Mouse (Mus musculus): ENCODE results near the gene Gm10260. TPM values are rescaled to one million over a fixed set of nuclear protein-coding genes. Genes with fewer than 3 reads are reported as not detected.

The Gm10260 gene
- polyA plus RNA-seq, 1 experiment, result 1.5 TPM

DNA sequence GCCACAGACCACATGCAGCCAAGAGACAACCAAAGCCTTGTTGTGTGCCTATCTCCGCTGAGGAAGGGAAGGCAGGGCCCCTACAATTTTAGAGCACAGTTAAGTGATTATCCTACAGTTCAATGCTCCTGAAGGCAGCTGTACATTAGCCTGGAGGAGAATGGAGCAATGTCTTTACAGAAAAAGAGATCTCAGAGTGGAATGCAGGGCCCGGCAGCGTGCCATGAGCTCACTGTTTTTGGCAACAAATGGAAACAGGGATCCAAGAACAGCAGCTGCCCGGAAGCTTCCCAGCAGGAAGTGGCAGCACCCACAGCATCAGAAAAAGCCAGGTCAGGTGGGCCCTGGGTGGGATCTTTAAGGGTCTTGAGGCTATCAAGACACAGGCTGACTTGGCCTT lies 3.4 kb downstream of the Gm10260 start:
- Histone ChIP-seq H3K4me1 (ENCODE audit: control insufficient read depth, insufficient read depth, low read length) (no peaks in the 10 kb centered on the region), H3K4me3 (replicated peaks; ENCODE audit: extremely low read depth, low read depth, low read length) (no peak overlapping the region)
- no peak for DNase-seq
- TF ChIP-seq POLR2A (IDR thresholded peaks at IDR 0.05; ENCODE audit: borderline replicate concordance, extremely low read depth, low read depth, low read length) (no peak), CTCF (IDR thresholded peaks at IDR 0.05; ENCODE audit: insufficient read depth, low read length) (no peak)
- WGBS, result 55% methylated on average over 4 of the region's 4 CpGs

- no peak for DNase-seq
- H3K4me3 ChIP-seq (replicated peaks; ENCODE audit: extremely low read depth, low read depth, low read length), result no peak overlapping the region
- WGBS, result 93% methylated on average over 6 of the region's 6 CpGs
Observed at GRCm38 (mm10) chr13:97756091-97756490, 4.3 kb downstream of the Gm10260 start.

GRCm38 (mm10) chr13:97750851-97751381 lies 9.5 kb downstream of the Gm10260 start:
- no peak for TF ChIP-seq POLR2A (IDR thresholded peaks at IDR 0.05; ENCODE audit: borderline replicate concordance, extremely low read depth, low read depth, low read length)
- TF ChIP-seq CTCF (IDR thresholded peaks at IDR 0.05; ENCODE audit: insufficient read depth, low read length), result no peak
- Histone ChIP-seq H3K4me1 (ENCODE audit: control insufficient read depth, insufficient read depth, low read length) (no peaks in the 10 kb centered on the region), H3K4me3 (replicated peaks; ENCODE audit: extremely low read depth, low read depth, low read length) (no peak overlapping the region)
- no peak for DNase-seq
- 57% methylated on average over 4 of the region's 4 CpGs for WGBS

More at GRCm38 (mm10) chr13:97756091-97756490, 4.3 kb downstream of the Gm10260 start:
- H3K4me1 ChIP-seq (ENCODE audit: control insufficient read depth, insufficient read depth, low read length), result no peaks in the 10 kb centered on the region
- no peak for TF ChIP-seq POLR2A (IDR thresholded peaks at IDR 0.05; ENCODE audit: borderline replicate concordance, extremely low read depth, low read depth, low read length)
- TF ChIP-seq CTCF (IDR thresholded peaks at IDR 0.05; ENCODE audit: insufficient read depth, low read length), result no peak

DNA sequence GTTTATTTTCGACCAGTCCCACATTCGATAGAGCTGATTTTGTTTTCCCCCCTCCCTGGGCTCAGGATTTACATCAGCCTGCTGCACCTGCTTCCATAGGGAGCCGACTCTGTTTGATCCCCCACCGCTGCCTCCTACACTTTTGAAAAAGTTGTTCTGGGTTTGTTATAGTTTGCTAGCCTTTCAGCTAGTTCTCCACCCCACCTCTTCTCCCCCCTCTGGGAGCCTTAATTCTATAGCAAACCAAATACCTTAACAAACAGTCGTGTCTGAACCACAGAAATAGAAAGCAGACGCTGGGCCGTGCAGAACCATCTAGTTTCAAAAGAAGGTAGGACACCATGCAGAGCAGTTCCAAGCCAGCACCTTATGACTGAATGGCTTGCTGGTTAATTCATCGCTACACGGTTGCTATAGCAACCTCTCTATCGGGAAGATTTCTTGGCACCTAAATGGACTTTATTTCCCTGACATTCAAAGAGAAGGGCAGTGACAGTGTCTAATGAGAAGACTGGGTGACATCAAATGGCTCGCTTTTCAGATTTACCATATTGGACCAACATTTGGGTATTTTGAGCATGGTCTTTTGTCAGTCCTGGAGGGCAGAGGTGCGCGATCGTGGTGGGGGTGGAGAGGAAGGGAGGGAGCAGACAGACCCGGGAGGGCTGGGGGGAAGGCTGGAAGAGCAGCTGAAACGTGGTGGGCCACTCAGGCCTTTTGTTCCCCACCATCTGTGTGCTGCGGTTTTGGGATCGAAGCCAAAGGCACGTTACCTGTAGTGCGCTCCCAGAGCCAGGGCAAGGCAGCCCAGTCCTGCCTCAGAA lies 13.2 kb downstream of the Gm10260 start:
- WGBS, result 66% methylated on average over 20 of the region's 20 CpGs
- TF ChIP-seq CTCF (IDR thresholded peaks at IDR 0.05; ENCODE audit: insufficient read depth, low read length), result no peak
- TF ChIP-seq POLR2A (IDR thresholded peaks at IDR 0.05; ENCODE audit: borderline replicate concordance, extremely low read depth, low read depth, low read length), result no peak
- H3K4me3 ChIP-seq (replicated peaks; ENCODE audit: extremely low read depth, low read depth, low read length), result no peak overlapping the region
- no peak for DNase-seq
- no peaks in the 10 kb centered on the region for H3K4me1 ChIP-seq (ENCODE audit: control insufficient read depth, insufficient read depth, low read length)

DNA sequence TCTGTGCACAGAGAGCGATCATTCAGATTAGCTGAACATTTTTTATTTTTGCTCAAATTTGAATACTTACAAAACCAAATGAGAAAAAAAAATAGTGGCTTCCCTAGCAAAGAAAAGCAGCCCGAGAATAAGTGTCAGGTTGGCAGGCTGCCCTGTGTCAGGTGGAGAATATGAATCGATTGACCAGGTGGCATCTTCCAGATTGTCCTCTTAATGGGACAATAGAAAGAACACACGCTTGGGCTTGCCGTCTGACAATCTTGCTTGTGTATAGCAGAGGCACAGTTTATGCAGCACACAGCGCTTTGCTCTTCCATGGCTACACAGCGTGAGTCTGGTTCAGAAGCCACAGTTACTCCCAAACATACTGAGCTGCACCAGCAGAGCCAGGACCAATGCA lies 15.8 kb downstream of the Gm10260 start:
- Histone ChIP-seq H3K4me1 (ENCODE audit: control insufficient read depth, insufficient read depth, low read length) (no peaks in the 10 kb centered on the region), H3K4me3 (replicated peaks; ENCODE audit: extremely low read depth, low read depth, low read length) (no peak overlapping the region)
- TF ChIP-seq POLR2A (IDR thresholded peaks at IDR 0.05; ENCODE audit: borderline replicate concordance, extremely low read depth, low read depth, low read length) (no peak), CTCF (IDR thresholded peaks at IDR 0.05; ENCODE audit: insufficient read depth, low read length) (no peak)
- WGBS, result 81% methylated on average over 7 of the region's 7 CpGs
- DNase-seq, result no peak

GRCm38 (mm10) chr13:97744036-97744435 lies 16.4 kb downstream of the Gm10260 start:
- no peaks in the 10 kb centered on the region for H3K4me1 ChIP-seq (ENCODE audit: control insufficient read depth, insufficient read depth, low read length)
- no peak for TF ChIP-seq CTCF (IDR thresholded peaks at IDR 0.05; ENCODE audit: insufficient read depth, low read length)
- TF ChIP-seq POLR2A (IDR thresholded peaks at IDR 0.05; ENCODE audit: borderline replicate concordance, extremely low read depth, low read depth, low read length), result no peak
- DNase-seq, result no peak
- no peak overlapping the region for H3K4me3 ChIP-seq (replicated peaks; ENCODE audit: extremely low read depth, low read depth, low read length)
- WGBS, result 41% methylated on average over 2 of the region's 2 CpGs

- no peak for DNase-seq
- no peak for TF ChIP-seq CTCF (IDR thresholded peaks at IDR 0.05; ENCODE audit: insufficient read depth, low read length)
- TF ChIP-seq POLR2A (IDR thresholded peaks at IDR 0.05; ENCODE audit: borderline replicate concordance, extremely low read depth, low read depth, low read length), result no peak
- no peaks in the 10 kb centered on the region for H3K4me1 ChIP-seq (ENCODE audit: control insufficient read depth, insufficient read depth, low read length)
- WGBS, result 68% methylated on average over 3 of the region's 3 CpGs
- H3K4me3 ChIP-seq (replicated peaks; ENCODE audit: extremely low read depth, low read depth, low read length), result no peak overlapping the region
Observed at GRCm38 (mm10) chr13:97743229-97743988, 17.0 kb downstream of the Gm10260 start.

GRCm38 (mm10) chr13:97735931-97736330 lies 24.5 kb downstream of the Gm10260 start:
- WGBS, result 67% methylated on average over 6 of the region's 6 CpGs
- Histone ChIP-seq H3K4me1 (ENCODE audit: control insufficient read depth, insufficient read depth, low read length) (no peaks in the 10 kb centered on the region), H3K4me3 (replicated peaks; ENCODE audit: extremely low read depth, low read depth, low read length) (no peak overlapping the region)
- DNase-seq, result no peak
- no peak for TF ChIP-seq POLR2A (IDR thresholded peaks at IDR 0.05; ENCODE audit: borderline replicate concordance, extremely low read depth, low read depth, low read length)
- TF ChIP-seq CTCF (IDR thresholded peaks at IDR 0.05; ENCODE audit: insufficient read depth, low read length), result no peak

DNA sequence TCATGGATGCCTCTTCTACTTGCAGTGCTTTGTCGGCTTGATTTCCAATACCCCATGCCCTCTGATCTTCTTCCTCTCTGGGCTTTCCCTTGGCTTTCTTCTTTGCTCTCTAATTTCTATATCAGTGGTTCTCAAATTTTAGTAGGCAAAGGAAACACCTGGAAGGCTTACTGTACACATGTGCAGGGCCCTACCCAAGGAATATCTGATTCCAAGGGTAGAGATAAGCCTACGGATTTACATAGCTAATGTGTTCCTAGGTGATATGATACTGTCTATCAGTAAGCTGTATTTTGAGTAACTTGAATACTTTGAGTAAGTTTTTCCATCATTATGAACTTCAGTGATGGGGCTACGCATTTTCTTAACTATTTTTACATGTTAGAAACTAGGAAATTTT lies 25.7 kb downstream of the Gm10260 start:
- WGBS, result 89% methylated on average over 3 of the region's 3 CpGs
- TF ChIP-seq CTCF (IDR thresholded peaks at IDR 0.05; ENCODE audit: insufficient read depth, low read length), result no peak
- no peak for TF ChIP-seq POLR2A (IDR thresholded peaks at IDR 0.05; ENCODE audit: borderline replicate concordance, extremely low read depth, low read depth, low read length)
- DNase-seq, result no peak
- H3K4me1 ChIP-seq (ENCODE audit: control insufficient read depth, insufficient read depth, low read length), result no peaks in the 10 kb centered on the region
- H3K4me3 ChIP-seq (replicated peaks; ENCODE audit: extremely low read depth, low read depth, low read length), result no peak overlapping the region
